Mouse (Mus musculus) monocyte, adult 5-6 weeks (primary cell): Measurements from ENCODE around the gene Klf7. TPM values are rescaled to one million over a fixed set of nuclear protein-coding genes. Genes with fewer than 3 reads are reported as not detected.
A peak's percentile ranks its signal among the peaks of the same experiment; 100 is the strongest.

Experiments used
- ATAC-seq: fragments of 153-309, 156-312 bp; replicated peaks from 2 replicates; pipeline ENCODE4 v1.8.0; 2017; ENCODE audit warnings: mild to moderate bottlenecking; ENCODE audit not compliant: low TSS enrichment, insufficient number of reproducible peaks, severe bottlenecking, poor library complexity, low FRiP score
- total RNA-seq: library from RNA; stranded (forward); fragments of 200-1000, 200-491, 200-594 nt; gene quantifications from 3 replicates; pipeline ENCODE4 v1.2.3, GENCODE M21; 2017

The Klf7 gene
- total RNA-seq, 1 experiment from 2014 or later: 19.5 TPM

DNA sequence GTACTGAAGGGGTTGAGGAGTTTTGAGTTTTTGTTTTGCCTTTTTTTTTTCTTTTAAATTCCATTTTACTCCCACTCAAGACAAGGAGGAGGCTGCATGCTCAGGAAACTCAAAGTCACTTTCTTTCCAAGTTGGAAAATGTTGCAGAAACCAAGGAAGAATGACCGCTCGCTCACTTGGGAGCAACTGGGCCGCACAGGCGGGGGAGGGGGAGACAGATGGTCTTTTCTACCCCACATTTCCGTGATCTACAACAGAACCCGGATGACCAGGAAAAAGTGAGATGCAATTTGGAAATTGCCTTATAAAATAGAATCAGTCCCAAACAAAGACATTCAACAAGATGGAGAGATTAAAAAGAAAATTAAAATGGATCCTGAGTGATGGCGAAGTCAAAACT lies 14.6 kb downstream of the Klf7 start:
- no peak for ATAC-seq

DNA sequence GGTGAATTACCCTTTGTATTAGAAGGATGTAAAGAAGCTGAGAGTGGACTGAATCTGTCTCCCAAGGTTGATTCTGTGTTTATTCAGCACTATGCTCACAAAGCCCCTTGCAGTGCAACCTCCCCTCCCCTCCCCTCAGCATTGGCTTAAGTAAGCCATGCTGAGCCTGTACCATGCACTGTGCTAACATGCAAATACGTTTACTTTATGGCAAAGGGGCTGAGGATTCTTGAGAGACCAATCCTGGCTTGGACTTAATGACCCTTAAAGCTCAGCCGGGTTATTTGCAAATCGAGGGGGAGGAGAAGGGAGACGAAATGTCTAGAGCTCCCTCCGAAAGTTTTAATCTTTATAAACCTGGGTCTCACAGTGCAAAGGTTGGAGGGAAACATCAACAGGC lies 16.0 kb downstream of the Klf7 start:
- no peak for ATAC-seq

DNA sequence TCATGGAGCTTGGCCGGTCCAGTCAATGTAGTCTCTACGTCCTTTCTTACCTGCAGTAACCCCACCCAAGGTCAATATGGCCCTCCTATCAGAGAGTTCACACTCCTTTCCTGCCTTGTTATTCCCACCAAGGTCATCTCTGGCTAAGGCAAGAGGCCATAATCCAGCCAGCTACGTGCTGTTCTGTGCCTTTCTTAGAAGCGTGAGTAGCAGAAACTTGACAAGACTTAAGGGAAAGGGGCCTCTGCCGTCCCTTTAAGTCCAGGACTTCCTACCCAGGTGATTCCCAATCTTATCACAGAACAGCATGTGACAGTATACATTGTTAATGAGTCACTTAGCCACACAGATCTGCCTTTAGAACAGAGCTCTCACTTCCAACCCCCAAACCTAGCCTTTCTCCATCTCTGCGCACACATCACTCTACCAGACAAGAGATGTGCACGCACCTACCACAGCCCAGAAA lies 16.9 kb downstream of the Klf7 start:
- no peak for ATAC-seq

DNA sequence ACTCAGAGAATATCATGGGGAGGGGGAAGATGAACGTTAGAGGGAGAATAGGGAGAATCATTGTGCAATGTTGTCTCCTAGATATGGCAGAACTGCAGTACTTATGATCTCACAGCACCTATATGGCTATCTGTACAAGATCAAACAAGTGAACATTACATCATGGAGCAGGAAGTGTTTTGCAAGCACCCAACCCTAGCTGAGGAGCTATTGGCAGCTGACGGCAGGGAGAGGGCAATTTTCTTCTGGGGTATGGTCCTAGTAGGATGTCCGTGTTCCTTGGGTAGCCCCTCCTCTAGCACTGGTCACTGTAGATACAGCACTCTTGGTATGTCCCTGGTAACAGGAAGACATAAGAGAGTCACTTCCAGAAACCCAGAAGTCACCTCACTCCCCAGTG lies 17.4 kb downstream of the Klf7 start:
- peak; percentile 54; the same call in 1 of the 2 replicates for ATAC-seq

DNA sequence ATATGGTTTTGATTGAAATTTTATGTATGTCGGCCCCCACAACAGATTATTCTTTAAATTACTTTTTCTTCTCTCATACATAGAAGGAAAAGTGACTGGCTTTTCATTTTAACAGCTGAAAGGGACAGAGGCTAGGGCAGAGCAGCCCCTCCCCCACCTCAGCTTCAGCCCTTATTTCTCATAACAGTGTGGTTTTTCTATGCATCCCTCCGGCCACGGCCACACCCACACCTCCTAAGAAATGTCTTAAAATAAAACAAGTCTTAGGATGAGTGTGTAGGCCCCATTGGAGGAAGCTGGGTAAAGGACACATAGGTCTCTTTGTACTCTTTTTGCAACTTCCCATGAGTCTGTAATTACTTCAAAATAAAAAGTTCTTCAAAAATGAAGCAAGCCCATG lies 20.8 kb downstream of the Klf7 start:
- no peak for ATAC-seq

DNA sequence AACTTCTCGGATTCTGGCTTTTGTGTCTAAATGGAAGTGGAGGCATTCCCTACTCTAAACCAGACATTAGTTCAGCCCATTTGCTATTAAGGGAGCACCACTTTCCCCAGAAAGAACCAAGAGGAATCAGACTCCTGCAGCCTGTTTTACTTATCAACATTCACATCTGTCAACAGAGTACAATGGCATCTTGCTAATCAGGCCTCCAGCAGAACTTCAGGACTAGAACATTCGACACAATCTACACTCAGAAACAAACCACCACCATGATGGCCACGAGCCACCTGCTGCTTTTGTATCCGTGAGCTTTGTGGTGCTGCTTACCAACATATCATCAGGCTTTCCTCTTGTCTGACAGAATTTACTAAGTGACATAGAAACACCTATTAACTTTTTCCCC lies 23.3 kb downstream of the Klf7 start:
- ATAC-seq: no peak

DNA sequence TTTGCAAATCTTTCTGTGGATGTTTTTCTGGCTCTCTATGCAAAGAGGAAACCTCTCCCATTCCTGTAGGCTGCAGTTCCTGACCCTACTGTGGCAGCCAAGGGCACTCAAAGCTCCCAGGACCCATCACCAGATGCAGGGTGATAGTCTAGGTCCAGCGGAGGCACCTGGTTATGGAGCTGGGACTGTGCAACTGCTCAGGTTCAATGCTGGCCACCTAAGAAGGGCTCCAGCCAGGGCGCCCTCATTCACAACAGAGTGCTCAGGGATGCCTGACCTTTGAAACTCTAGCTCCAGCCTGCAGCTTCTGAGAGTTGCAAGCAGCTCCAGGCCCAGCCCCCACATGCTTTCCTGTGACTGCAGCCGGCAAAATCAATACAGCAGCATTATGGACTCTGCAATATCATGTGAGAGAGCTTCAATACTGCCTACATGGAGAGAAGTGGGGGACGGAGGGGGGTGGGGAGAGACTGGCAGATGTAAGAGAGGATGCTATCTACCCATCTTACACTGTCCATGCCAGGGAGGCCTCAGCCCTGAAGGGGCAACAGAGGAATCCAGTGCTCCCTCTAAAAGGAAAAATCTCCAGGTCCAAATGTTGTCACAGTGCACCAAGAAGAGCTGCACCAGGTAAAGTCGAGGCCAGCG lies 24.3 kb downstream of the Klf7 start:
- ATAC-seq: no peak

DNA sequence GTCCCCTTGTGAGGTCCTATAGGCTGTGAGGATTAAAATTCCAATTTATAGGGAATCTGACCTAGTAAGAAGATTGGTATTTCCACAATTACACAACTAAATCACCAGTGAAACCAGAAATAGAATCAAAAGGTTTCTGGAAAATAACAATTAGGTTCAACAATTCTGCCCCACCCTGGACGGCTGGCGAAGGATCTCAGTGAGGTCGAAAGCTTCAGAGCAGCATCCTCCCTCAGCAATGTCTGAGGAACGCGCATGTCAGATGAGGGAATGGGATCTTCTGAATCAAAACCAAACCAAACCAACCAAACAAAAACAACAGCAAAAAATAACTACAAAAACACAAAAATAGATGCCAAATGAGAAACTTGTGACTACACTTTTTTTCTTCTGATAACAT lies 29.1 kb downstream of the Klf7 start:
- ATAC-seq: no peak

DNA sequence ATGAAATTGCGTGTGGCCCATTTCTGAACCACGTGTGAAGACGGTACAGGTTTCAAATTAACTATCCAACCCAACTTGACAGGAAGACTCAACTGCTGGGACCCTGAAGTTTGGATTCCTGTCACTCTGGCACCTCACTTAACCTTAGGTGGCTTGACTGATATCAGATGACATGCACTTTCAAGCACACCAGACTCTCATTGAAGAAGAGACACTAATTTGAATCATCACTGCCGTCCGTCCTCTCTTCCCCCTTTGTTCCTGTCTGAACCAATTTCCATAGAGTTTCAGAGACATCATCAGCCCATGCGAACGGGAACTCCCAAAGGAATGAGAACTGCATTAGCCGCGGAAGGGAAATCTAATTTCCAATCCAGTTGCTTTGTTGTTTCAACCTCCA lies 30.5 kb downstream of the Klf7 start:
- no peak for ATAC-seq

DNA sequence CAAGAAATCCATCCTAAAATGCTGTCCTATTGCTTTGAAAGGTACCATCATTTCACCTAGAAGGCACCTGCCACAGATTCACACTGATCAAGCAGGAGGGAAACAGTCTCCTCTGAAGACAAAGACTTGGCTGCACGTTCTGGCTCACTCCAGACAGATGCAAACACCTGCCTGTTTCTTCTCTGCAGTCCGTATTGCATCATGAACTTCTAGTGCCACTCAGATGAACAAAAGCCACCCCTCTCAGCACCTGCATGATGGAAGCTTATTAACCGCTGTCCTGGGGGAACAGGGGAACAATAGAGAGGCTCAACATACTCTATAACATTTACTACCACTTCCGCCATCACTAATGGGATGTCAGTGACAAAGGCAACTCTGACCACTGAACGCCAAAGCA lies 31.5 kb downstream of the Klf7 start:
- no peak for ATAC-seq

DNA sequence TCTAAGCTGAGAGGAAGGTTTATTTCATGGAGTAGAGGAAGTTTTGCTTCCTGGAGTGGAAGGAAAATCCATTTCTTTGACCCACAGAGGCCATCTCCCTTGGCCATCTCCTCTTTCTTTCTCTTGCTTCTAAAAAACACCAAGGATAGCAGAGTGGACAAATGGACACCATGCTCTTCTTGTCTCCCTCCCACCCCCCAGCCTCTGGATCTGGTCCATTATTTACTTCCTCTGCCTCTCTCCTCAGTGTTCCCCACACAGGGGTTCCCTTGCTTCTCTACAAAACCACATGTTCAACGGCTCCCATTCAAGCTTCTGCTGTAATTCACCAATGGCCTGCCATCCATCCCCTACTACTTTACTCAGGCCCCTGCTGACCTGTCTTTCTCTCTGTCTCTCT lies 32.4 kb downstream of the Klf7 start:
- ATAC-seq: no peak

DNA sequence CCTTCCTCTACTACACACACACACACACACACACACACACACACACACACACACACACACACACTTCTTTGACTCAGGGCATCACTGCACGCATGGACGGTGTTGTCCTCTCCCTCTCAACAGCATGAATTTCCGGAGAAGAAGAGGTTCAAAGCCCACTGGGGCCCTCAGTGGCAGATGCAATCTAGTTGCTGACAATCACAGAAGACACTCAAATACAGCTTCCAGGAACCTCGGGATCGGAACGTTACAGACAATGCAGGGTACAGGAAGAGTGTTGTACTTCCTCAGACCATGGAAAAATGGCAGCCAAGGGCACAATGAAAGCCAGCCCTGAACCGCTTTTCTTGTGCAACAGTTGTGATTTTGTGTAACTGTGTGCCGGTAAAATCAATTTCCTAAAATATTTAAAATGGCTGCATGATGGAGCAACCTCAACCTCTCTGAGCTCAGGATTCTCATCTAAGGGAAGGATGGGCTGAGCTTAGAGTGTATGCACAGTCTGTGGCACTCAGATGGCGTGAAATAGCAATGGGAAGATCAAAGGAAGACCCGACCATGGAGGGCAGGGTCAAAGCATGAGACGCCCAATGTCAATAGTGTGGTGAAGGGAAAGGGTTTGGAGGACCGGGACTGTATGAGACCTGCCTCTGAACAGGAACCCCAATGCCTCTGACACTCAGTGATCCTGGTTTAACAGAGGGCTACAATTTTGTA lies 33.3 kb downstream of the Klf7 start:
- ATAC-seq: 0 out of 2 replicates have a peak, but pooled peaks have one; percentile 32

DNA sequence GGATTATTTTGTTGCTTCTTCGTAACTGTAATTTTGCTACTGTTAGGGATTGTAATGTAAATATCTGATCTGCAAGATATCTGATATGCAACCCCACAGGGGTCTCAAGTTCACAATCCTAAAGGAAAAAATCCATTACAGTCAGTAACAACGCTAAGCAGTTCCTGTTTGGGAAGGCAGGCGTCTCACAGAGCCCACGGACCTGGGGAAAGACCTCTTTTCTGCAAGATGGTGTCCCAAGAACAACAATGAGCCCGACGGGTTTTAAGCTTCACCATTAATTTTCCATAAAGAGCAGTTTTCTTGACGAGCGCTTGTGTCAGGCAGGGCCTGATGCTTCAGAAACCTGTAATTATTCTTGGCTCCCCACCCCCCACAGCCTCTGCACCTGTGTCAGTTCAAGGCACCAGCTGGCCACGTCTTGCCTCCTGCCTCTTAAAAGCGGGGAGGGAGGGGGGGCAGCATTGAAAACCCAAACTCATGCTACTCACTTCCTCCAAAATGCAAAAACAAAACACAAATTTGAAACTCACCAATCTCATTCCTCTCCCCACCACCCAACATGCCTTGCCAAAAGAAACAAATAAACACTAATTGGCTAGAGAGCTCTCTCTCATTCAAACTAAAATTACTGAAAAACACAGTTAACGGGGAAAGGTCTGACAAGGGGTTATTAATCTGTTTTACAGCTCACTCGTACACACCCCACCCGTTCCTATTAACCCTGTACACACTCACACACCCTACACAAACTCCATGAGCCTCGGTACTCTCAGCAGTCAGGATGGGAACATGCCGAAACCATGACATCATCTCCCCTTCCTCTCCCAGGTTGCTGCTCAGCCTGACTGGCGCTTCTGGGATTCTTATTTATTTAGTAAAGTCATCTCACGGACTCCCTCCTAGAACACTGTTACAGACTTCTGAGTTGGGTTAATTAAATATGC lies 34.2 kb downstream of the Klf7 start:
- ATAC-seq: no peak

DNA sequence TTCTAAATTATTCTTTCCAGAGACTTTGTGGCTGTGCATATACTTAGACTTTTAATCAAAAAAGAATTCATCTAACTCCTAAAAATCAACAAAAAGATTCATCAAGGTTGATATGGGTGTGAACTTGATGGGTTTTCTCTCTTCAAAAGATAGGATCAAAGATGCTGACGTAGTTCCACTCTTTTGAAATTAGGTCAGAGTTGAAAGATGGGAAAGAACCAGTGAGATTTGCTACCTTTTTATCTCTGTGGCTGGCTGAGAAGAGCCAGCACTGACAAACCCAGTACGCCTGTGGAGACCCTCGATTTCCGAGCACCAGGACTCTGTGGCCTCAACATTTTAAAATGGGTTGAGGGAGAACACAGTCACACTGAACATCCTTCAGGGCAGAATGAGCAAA lies 36.2 kb downstream of the Klf7 start:
- ATAC-seq: no peak

DNA sequence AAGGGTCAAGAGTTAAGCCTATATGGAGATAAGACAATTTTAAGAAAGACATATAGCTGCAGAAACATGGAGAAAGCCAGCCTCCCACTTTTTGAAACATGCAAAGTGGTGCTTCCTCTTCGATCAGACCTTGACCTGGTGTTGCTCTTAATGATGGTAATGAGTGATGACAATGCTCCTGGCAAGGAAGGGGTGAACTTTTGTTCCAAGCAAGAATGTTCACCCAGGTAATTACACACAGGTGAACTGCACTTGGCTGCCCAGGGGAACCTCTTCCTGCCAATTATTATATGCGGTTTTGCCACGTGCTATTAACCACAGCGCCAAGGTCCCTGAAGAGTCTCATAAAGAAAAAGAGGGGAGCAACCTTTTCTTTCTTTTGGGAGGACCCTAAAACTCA lies 36.7 kb downstream of the Klf7 start:
- no peak for ATAC-seq

DNA sequence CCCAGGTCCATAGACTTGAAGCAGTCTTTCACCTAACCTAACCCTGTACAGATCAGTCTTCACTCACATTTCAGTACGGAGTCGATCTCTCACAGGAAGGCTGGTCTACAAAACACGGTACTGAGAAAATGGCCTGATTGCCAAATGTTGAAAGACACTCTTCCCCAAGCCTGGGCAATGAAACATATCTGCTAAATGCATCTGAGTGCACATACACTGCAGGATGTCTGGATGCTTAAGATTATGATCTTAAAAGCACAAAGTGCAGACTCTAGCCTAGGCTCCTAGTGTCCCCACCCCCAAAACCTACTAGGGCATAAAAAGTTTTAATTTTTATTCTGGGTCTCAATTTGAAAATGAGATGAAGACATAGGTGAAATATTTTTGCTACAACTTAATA lies 37.4 kb downstream of the Klf7 start:
- ATAC-seq: no peak

DNA sequence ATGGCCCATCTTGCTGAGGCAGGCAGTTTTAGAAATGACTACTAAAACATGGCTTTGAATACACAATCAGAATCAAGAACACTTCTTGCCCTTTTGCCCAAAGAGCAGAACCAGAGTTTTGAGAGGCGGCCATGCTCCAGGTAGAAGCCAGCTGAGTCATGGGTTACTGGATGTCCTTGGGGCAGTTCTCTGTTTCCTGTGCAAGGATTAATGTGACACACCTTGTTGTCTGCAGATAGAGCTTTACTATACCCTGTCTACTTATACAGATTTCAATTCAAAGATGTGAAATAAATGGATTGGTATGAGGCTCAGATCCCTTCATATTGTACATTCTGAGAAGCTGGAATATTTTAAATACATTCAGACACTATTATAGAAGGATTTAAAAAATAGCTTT lies 40.3 kb downstream of the Klf7 start:
- ATAC-seq: no peak

DNA sequence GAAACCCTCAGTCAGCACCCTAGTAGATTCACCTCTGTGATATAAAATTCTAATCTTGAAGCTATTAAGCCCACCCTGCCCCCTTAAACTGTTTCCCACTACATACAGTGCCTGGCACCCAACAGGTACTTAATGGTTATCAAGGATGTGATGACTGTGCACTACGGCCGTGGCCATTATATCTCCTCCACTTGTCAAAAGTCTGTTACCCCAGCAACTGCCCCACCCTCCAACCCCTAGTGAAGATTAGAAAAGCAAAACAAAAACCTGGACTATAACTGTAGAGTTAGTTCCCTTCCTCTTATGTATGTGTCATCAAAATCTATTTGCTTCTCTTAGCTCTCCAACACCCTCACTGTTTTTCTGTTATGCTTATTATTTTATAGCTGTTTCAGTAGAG lies 40.9 kb downstream of the Klf7 start:
- no peak for ATAC-seq

DNA sequence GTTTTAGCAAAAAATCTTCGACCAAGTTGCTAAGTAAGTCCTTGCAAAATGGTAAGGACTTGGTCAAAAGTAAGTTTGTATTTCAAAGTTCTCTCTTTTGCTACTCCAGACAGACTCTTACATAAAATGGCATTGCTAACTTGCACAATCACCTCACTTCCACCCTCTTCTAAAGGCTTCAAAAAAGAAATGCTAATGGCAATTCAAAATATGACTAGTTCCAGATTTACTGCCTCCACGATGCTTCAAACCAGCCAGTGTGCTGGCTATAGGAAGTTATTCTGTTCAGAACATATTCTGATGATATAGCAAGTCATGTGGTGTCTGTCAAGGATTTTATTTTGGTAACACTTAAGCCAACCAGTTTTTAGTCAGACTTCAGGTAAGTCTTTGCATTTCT lies 41.8 kb downstream of the Klf7 start:
- no peak for ATAC-seq
